Mouse (Mus musculus) CD8-positive naive resting alpha-beta T cell, adult 2 months (primary cell): ENCODE data around the gene Cryzl1.

Experiments used
- DNase-seq, 2 experiments: peaks; one replicate each; pipeline ENCODE4 v3.0.0; 2022; ENCODE audit warnings: low read depth in 2 of 2, low spot score in 2 of 2

The Cryzl1 gene

GRCm38 (mm10) chr16:91688619-91689334 lies 40.0 kb downstream of the Cryzl1 start, which contains the start of gene Donson:
TSS of gene Donson (minus strand) at chr16:91688770.
- DNase-seq: peak; percentile 89 to 93

- no peak for DNase-seq
Measured at GRCm38 (mm10) chr16:91688023-91688618, 40.7 kb downstream of the Cryzl1 start.

DNA sequence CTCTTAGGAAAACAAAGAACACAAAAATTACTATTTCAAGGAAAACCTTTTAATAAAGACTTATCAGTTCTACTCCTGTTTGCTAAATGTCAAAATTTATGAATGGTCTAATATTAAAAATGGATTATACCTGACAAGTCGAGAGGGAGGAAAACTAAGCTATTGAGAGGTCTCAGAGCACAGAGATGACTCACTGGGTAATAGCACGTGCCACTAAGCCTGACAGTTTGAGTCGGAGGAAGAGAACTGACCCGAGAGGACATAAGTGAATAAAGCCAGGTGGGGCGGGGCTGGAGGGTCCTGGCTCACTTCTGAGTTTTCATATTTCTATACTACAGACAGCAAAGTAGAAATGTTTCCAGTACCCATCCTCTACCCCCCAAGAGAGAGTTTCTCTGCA lies 42.4 kb downstream of the Cryzl1 start:
- DNase-seq: no peak

GRCm38 (mm10) chr16:91685526-91685925 lies 43.2 kb downstream of the Cryzl1 start:
- peak; percentile 29 to 54 for DNase-seq

GRCm38 (mm10) chr16:91680656-91681055 lies 48.1 kb downstream of the Cryzl1 start:
- no peak for DNase-seq

- no peak for DNase-seq
Measured at GRCm38 (mm10) chr16:91678147-91678911, 50.4 kb downstream of the Cryzl1 start.

DNA sequence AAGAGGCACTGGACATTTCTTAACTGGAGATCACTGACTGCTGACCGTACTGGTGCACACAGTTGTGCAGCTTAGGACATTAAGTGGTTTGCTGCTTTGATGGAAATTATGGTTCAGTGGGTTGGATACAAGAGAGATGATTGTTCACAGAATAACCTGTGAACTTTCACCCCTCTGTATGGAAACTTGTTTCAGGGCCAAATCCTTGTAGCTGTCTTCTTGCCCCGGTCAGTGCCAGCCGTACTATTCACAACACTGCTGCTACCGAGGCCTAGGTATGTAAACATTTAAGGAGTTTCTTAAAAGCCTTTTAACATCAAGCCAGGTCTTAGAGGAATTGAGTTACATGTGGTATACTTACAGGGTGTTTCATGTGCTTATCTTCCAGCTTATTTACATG lies 54.3 kb downstream of the Cryzl1 start:
- no peak for DNase-seq

DNA sequence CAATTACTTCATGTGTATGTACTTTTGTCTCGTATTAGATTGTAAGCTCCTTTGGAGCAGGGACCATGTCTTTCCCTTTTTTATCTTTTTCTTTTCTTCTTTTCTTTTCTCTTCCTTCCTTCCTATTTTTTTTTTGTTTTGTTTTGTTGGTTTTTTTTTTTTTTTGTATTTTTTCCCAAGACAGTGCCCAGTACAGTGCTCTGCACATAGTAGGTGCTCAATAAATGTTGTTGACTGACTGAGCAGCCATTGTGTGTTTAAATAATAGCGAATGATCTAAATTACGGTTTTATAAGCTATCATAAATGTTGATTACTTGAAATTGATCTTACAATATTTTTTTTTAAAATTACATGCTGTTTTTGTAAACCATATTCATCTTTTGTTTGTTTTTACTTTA lies 65.0 kb downstream of the Cryzl1 start:
- no peak for DNase-seq

DNA sequence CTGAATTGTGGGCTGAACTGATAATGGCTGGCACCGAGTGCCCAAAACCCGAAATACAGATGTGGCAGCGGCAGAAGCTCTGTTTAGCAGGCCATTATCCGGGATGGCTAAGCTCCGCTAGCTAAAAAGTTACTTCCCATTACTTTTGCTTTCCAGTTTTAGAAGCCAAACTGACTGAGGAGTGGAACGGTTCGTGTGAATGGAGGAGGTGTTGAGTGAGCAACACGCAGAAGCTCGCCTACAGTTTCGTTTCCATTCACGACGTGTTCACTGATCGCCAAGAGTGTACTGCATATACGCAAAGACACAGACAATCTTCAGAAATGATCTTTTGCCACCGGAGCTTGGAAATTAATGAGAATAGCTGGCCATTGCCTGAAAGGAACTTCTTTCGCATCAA lies 66.4 kb downstream of the Cryzl1 start:
- DNase-seq: no peak

- DNase-seq: no peak
Measured at GRCm38 (mm10) chr16:91661397-91661796, 67.4 kb downstream of the Cryzl1 start.

- no peak for DNase-seq
Measured at GRCm38 (mm10) chr16:91659798-91660197, 69.0 kb downstream of the Cryzl1 start.

GRCm38 (mm10) chr16:91658471-91658870 lies 70.3 kb downstream of the Cryzl1 start:
- no peak for DNase-seq

- no peak for DNase-seq
Measured at GRCm38 (mm10) chr16:91657285-91657684, 71.5 kb downstream of the Cryzl1 start.

GRCm38 (mm10) chr16:91655285-91655684 lies 73.5 kb downstream of the Cryzl1 start:
- no peak for DNase-seq

GRCm38 (mm10) chr16:91652191-91652590 lies 76.6 kb downstream of the Cryzl1 start:
- DNase-seq: no peak

DNA sequence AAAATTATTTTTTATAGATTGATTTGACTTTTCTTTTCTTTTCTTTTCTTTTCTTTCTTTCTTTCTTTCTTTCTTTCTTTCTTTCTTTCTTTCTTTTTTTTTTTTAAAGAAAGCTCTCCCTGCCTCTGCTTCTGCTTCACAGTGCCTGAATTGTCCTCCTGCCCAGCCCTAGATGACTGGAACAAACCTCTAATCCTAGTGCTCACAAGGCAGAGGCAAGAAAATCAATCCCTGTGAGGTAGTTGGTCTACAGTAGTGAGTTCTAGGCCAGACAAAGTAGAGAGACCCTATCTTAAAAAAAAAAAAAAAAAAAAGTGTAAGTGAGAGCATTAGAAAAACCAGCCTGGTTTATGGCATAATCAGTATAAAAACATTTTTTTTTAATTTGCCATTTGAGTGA lies 79.0 kb downstream of the Cryzl1 start:
- no peak for DNase-seq

- DNase-seq: no peak
Measured at GRCm38 (mm10) chr16:91649246-91649645, 79.5 kb downstream of the Cryzl1 start.

GRCm38 (mm10) chr16:91648220-91648550 lies 80.6 kb downstream of the Cryzl1 start:
- peak; percentile 35 to 48 for DNase-seq

- DNase-seq: peak; percentile 91 to 96
Measured at GRCm38 (mm10) chr16:91647461-91648219, 81.1 kb downstream of the Cryzl1 start, which contains the start of gene Son. TSS of gene Son (plus strand) at chr16:91647506.

GRCm38 (mm10) chr16:91646681-91647419 lies 81.9 kb downstream of the Cryzl1 start, which contains the start of gene Gart:
TSS of gene Gart (minus strand) at chr16:91646952.
- DNase-seq: peak; percentile 88 to 90
